Mouse (Mus musculus): ENCODE measurements at regions not wholly inside any gene's neighbourhood (a gene's known extent, or its start where the extent isn't known, plus 50 kb on each side); places are given as distances from the start of the nearest gene placed in this dataset.
A peak's percentile ranks its signal among the peaks of the same experiment; 100 is the strongest.

- no peak for DNase-seq (ENCODE audit: extremely low spot score in 1 of 2, low spot score in 2 of 2)
- intact Hi-C loops (cut with DNase I), result no loop called here
These were observed 122.0 kb upstream of the 1700016C15Rik start for GRCm38 (mm10) chr1:177607565-177607964.

DNA sequence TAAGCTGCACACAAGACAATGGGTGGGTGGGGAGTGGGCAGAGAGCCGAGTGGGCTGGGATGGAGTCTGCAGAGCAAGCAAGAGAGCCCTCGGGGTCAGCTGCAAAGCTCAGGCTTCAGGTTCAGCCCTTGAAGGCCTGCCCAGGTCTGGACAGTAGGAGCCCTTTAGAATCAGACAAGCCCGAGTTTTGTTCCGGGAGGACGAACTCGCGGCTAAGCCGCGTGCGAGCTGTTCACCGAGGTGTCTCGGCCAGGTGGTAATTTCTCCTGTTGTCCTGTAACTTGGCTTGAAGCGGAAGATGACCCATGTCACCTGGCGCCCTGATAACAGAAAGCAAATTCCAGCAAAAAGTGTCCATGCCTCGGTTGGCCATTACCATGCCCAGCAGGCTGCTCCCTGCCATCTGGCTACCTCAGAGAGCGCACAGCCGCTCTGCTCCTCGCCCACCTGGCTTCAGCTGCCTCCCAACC, 121.0 kb upstream of the 1700016C15Rik start:
- intact Hi-C loops (cut with DNase I), result no loop called here
- DNase-seq (ENCODE audit: extremely low spot score in 1 of 2, low spot score in 2 of 2), result no peak

DNA sequence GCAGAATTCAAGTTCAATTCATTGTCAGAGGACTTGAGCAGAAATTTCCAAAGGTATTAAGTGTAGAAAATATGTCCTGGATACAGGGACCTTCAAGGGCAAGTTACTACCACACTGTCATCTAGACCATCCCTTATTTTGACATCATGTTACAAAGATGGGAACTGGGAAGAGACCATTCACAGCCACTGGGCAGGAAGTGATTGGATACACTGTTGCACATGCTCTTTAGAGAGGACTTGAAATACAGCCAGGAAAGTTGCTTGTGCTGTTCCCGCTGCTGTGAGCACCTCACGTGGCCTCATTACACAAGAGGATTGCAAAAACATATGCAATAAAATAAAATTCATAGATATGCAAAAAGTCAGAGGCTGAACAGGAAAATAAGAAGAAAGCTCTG, 120.4 kb upstream of the 1700016C15Rik start:
- intact Hi-C loops (cut with DNase I), result no loop called here
- no peak for DNase-seq (ENCODE audit: extremely low spot score in 1 of 2, low spot score in 2 of 2)

DNA sequence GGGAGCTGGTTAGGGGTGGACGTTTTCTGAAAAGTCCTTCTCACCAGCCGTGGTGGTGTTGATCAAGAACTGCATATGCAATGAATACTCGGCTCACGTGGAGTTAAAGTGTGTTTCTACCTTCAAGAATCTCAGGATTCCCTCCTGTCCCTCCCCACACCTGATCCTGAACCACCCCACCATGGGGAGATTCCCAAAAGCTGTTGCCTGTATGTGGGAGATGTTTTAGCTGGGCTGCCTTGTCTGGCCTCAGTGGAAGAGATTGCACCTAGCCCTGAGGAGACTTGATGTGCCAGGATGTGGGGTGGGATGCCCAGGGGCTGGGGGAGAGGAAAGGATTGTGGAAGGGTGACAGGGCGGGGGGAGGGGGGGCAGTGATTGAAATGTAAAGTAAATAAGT, 119.9 kb upstream of the 1700016C15Rik start:
- DNase-seq (ENCODE audit: extremely low spot score in 1 of 2, low spot score in 2 of 2), result no peak
- intact Hi-C loops (cut with DNase I), result no loop called here

DNA sequence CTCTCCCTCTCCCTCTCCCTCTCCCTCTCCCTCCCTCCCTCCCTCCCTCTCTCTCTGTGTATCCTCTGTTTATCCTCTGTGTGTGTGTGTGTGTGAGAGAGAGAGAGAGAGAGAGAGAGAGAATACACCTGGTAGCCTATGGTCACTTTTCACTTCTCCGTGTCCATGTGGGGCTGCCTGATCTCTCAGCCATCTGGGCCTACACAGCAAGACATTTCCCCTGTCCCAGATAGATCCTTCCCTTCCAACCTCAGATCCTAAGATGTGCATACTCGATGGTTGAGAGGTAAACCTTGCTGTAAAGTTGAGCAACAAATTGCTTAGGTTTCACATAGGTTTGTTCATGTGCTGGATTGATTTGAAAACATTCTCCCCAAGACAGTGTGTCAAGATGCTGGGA, 119.5 kb upstream of the 1700016C15Rik start:
- intact Hi-C loops (cut with DNase I), result no loop called here
- no peak for DNase-seq (ENCODE audit: extremely low spot score in 1 of 2, low spot score in 2 of 2)

GRCm38 (mm10) chr1:177612546-177612945, 117.1 kb upstream of the 1700016C15Rik start:
- no peak for DNase-seq (ENCODE audit: extremely low spot score in 1 of 2, low spot score in 2 of 2)
- intact Hi-C loops (cut with DNase I), result no loop called here

- intact Hi-C loops (cut with DNase I), result no loop called here
- no peak for DNase-seq (ENCODE audit: extremely low spot score in 1 of 2, low spot score in 2 of 2)
These were observed 114.0 kb upstream of the 1700016C15Rik start for GRCm38 (mm10) chr1:177615609-177616008.

DNA sequence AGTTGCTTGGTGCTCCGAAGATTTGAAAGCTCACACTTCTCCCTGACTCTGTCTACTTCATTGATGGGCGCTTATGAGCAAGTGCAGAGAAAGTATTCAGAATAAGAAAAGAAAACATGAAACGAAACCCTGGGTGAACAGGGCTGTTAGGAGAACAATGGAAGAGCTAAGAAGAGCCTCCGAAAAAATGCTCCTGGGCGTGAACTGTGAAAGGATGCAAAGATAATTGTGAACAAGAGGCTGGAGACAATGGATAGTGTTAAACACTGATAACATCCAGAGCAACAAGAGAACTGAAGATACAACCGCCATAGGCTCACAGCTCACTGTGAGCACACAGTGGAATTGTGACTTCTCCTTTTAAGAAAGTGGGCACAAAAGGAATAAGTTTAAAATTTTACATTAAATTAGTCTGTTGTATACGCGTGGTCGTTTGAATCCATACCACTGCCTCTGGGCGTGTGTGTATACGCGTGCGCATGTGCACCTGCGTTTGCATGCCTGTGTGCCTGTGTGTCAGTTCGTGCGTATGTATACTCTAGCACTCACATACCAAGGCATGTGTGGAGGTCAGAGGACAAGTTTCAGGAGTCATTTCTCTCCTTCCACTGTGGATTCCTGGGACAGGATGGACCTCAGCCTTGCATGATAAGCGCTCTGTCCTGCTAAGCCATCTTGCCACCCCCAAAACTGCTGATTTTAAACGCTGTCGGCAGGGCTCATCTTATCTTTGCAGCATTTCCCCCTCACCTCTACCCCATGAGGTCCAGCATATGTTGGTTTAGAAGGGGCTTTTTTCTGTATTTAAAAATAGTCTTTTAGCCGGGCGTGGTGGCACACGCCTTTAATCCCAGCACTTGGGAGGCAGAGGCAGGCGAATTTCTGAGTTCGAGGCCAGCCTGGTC, 113.0 kb upstream of the 1700016C15Rik start:
- intact Hi-C loops (cut with DNase I), result no loop called here
- DNase-seq (ENCODE audit: extremely low spot score in 1 of 2, low spot score in 2 of 2), result no peak

DNA sequence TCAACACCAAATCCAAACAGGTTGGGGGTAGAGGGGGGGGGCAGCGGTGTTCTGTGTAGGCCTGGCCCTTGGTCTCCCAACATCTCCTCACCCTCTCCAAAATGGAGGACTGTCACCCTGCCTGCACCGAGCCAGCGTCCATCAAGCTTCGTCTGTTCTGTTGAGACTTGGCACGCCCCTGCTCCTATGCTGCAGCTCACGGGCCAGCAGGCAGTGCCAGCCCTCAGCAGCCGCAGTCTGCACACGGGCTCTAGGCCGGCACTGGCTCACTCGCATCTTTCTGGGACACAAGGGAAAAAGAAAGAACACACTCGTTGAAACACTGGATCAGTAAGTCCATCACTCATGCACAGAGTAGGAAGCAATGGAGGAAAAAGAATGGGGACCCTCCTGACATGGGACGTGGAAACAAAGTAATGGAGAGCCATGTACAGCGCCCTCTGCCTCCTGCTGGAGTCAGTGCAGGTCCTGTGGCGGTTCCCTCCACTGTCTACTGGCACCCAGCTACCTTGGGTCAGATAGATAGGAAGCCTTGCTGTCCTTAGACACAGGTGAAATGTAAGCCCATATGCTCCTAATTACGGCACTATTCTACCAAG, 109.0 kb upstream of the 1700016C15Rik start:
- intact Hi-C loops (cut with DNase I), result no loop called here
- no peak for DNase-seq (ENCODE audit: extremely low spot score in 1 of 2, low spot score in 2 of 2)

GRCm38 (mm10) chr1:177621854-177622590, 107.6 kb upstream of the 1700016C15Rik start:
- intact Hi-C loops (cut with DNase I), result no loop called here
- DNase-seq (ENCODE audit: extremely low spot score in 1 of 2, low spot score in 2 of 2), result no peak

GRCm38 (mm10) chr1:177623304-177623726, 106.3 kb upstream of the 1700016C15Rik start:
- DNase-seq (ENCODE audit: extremely low spot score in 1 of 2, low spot score in 2 of 2), result no peak
- intact Hi-C loops (cut with DNase I), result no loop called here

GRCm38 (mm10) chr1:177623735-177624134, 105.9 kb upstream of the 1700016C15Rik start:
- DNase-seq (ENCODE audit: extremely low spot score in 1 of 2, low spot score in 2 of 2), result no peak
- intact Hi-C loops (cut with DNase I), result no loop called here

GRCm38 (mm10) chr1:177627814-177628213, 101.8 kb upstream of the 1700016C15Rik start:
- intact Hi-C loops (cut with DNase I), result no loop called here

DNA sequence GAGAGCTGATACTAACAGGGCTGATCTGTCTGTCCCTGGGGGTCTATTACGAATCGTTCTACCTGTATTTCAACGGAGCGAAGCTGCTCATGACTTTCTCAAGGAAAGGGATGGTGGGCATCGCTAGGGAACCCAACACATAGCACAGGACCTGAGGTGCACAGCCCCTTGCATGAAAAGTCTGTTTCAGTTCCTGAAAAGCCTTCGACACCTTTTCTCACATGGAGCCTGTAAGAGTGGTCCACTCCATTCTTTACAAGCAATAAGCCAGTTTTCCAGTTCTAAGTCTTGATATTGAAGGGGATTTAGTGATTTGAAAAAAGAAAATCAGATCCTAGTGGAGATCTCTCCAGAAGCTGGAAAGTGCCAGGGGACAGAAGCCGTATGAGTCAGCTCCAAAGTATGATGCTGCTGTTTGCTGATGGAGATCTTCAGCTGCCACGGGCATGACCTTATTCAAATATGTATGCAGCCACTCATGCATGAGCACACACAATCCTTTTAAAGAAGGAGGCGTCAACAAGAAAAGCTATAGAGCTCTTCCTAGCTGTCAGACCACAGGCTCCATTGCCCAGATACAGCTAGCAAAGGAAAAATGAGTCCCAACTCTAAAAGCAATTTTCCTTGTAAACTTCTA, 95.5 kb upstream of the 1700016C15Rik start:
- intact Hi-C loops (cut with DNase I), result no loop called here
- no peak for DNase-seq (ENCODE audit: extremely low spot score in 1 of 2, low spot score in 2 of 2)

More at GRCm38 (mm10) chr1:177627814-177628213, 101.8 kb upstream of the 1700016C15Rik start:
- DNase-seq (ENCODE audit: extremely low spot score in 1 of 2, low spot score in 2 of 2), result no peak

GRCm38 (mm10) chr1:177637061-177637460, 92.6 kb upstream of the 1700016C15Rik start:
- no peak for DNase-seq (ENCODE audit: extremely low spot score in 1 of 2, low spot score in 2 of 2)
- intact Hi-C loops (cut with DNase I), result no loop called here

DNA sequence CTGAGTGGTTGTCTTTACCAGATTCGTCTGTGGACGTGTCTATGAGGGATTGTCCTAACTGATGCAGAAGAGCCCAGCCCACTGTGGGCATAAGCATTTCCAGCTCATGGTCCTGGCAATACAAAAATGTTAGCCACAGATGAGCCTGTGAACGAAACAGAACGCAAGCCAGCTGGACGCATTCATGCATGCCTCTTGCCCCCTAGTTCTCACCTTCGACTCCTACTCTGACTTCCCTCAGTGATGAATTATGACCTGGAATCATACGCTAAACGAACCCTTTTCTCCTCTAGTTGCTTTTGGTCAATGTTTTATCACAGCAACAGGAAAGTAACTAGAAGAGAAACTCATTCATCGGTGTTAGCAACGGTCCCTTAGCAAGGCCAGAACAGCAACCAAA, 91.2 kb upstream of the 1700016C15Rik start:
- no peak for DNase-seq (ENCODE audit: extremely low spot score in 1 of 2, low spot score in 2 of 2)
- intact Hi-C loops (cut with DNase I), result no loop called here

GRCm38 (mm10) chr1:177639931-177640846, 89.4 kb upstream of the 1700016C15Rik start:
- DNase-seq (ENCODE audit: extremely low spot score in 1 of 2, low spot score in 2 of 2), result peak in 1 of 2 experiments; percentile 23
- intact Hi-C loops (cut with DNase I), result no loop called here

Measured in left cerebral cortex, postnatal 10 days (tissue).